Mouse (Mus musculus): ENCODE measurements around the gene Psmb5. TPM values are rescaled to one million over a fixed set of nuclear protein-coding genes. Genes with fewer than 3 reads are reported as not detected.
A peak's percentile ranks its signal among the peaks of the same experiment; 100 is the strongest.

Gene Psmb5
- polyA plus RNA-seq, 1 experiment from 2014 or later = 462 TPM

DNA sequence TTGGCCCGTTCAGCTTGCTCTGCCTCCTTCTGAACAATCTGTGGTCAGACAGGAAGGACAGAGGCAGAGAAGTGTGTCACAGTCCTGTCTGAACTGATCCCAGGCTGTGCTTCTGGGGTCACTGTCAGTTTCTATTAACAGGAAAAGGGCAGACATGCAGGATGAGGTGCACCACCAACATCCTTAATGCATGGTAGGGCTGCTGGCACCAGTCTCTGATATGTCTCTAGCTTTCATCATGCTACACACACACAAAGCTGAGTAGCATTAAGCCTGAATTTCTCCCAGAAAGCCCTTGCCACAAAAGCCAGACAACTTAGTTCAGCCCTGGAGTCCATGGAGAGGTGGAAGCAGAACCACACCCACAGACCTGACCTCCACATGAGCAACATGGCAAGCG is 25.2 kb upstream of the Psmb5 start:
- WGBS = 85% methylated on average over 2 of the region's 2 CpGs
- Histone ChIP-seq H3K9me3 (replicated peaks) (no peaks in the 10 kb centered on the region), H3K9ac (no peak overlapping the region), H3K36me3 (ENCODE audit: poor library complexity, severe bottlenecking) (peaks cover 70% of the 10 kb centered on the region), H3K4me3 (no peak overlapping the region), H3K4me1 (peaks cover 28% of the 10 kb centered on the region), H3K4me2 (no peak overlapping the region), H3K27ac (no peak overlapping the region; the same call in 1 of the 2 replicates), H3K27me3 (no peaks in the 10 kb centered on the region)
- ATAC-seq = no peak

DNA sequence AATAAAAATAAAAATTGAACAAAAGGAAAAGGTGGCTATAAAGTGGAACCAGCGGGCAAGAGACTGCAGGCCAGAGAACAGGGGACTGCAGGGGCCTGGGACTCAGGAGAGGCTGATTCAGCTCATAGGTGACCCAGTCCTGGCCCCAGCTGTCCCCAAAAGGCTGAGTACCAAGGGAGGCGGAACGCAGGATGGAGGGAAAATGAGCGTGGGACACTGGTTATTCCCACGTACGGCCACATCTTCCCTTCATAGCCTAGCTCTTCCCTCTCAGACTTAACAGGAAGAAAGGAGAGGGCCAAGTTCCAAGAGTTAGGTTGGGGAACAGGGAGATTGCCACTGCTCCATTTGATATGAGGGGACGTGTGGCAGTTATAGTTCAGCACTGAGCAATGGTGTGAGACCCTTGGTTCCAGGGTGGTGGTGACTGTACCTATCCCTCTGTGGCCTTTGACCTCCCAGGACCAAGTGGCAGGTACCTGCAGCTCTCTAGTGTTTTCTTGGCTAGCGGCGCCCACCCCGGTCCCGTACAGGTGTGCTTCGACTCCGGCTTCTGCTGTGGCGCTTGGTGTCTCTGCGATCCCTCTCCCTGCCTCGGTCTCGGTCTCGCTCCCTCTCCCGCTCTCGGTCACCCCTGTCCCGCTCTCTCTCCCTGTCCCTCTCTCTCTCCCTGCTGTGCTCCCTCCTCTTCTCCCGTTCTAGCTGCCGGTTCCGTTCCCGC is 24.6 kb upstream of the Psmb5 start:
- peaks cover 31% of the 10 kb centered on the region for H3K4me1 ChIP-seq
- peaks cover 68% of the 10 kb centered on the region for H3K36me3 ChIP-seq (ENCODE audit: poor library complexity, severe bottlenecking)
- H3K9me3 ChIP-seq (replicated peaks) = no peaks in the 10 kb centered on the region
- H3K27ac ChIP-seq = peak overlapping the region; percentile 68
- WGBS = 79% methylated on average over 25 of the region's 25 CpGs
- H3K9ac ChIP-seq = no peak overlapping the region
- H3K4me2 ChIP-seq = no peak overlapping the region
- H3K27me3 ChIP-seq = no peaks in the 10 kb centered on the region
- 0 out of 2 replicates have a peak overlapping the region, but pooled peaks have one; percentile 72 for H3K4me3 ChIP-seq
- ATAC-seq = no peak

GRCm38 (mm10) chr14:54641305-54641969 is 23.6 kb upstream of the Psmb5 start, which contains the start of gene Cdh24:
Cdh24 (minus strand) TSS chr14:54641364.
- peak within 1 kb of the TSS; percentile 93 for H3K9ac ChIP-seq
- H3K27me3 ChIP-seq = no peaks in the 10 kb centered on the region
- H3K4me2 ChIP-seq = peak within 1 kb of the TSS; percentile 93
- peaks cover 67% of the 10 kb centered on the region for H3K36me3 ChIP-seq (ENCODE audit: poor library complexity, severe bottlenecking)
- H3K4me3 ChIP-seq = peak within 1 kb of the TSS; percentile 72
- peak; percentile 94 for ATAC-seq
- WGBS = under 1% methylated on average over 52 of the region's 52 CpGs
- H3K9me3 ChIP-seq (replicated peaks) = no peaks in the 10 kb centered on the region
- H3K27ac ChIP-seq = peak within 1 kb of the TSS; percentile 92
- peaks cover 31% of the 10 kb centered on the region for H3K4me1 ChIP-seq

DNA sequence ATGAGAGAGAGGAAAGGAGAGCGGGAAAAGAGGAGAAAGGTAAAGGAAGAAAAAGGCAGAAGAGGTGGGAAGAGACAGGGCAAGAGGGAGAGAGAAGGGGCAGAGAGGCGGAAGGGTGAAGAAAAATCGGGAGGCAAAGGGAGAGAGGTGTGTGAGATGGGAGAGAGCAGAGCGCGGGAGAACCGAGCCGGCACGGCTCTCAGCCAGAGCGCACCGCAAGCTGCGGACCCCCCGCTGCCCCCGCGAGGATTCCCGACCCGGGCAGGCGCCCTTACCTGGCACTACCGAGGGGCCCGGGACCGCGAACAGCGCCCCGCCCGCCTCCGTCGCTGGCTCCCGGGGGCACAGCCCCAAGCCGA is 23.1 kb upstream of the Psmb5 start, which contains the start of gene Gm17606:
TSS of gene Gm17606 (plus strand) at position 7 of the 359 bp plus-strand sequence.
- H3K4me3 ChIP-seq = peak within 1 kb of the TSS; percentile 72
- peaks cover 31% of the 10 kb centered on the region for H3K4me1 ChIP-seq
- H3K27ac ChIP-seq = peak within 1 kb of the TSS; percentile 92
- H3K36me3 ChIP-seq (ENCODE audit: poor library complexity, severe bottlenecking) = peaks cover 67% of the 10 kb centered on the region
- H3K9ac ChIP-seq = peak within 1 kb of the TSS; percentile 93
- no peaks in the 10 kb centered on the region for H3K9me3 ChIP-seq (replicated peaks)
- ATAC-seq = no peak
- no peaks in the 10 kb centered on the region for H3K27me3 ChIP-seq
- H3K4me2 ChIP-seq = peak within 1 kb of the TSS; percentile 93
- 0% methylated on average over 5 of the region's 28 CpGs for WGBS

- Histone ChIP-seq H3K4me1 (peaks cover 31% of the 10 kb centered on the region), H3K4me3 (peak overlapping the region; percentile 72), H3K27me3 (no peaks in the 10 kb centered on the region), H3K9me3 (replicated peaks) (no peaks in the 10 kb centered on the region), H3K27ac (no peak overlapping the region), H3K9ac (peak overlapping the region; percentile 93), H3K36me3 (ENCODE audit: poor library complexity, severe bottlenecking) (peaks cover 64% of the 10 kb centered on the region), H3K4me2 (peak overlapping the region; percentile 93)
- no peak for ATAC-seq
- 14% methylated on average over 4 of the region's 4 CpGs for WGBS
Observed at GRCm38 (mm10) chr14:54640121-54640520, 22.3 kb upstream of the Psmb5 start.

DNA sequence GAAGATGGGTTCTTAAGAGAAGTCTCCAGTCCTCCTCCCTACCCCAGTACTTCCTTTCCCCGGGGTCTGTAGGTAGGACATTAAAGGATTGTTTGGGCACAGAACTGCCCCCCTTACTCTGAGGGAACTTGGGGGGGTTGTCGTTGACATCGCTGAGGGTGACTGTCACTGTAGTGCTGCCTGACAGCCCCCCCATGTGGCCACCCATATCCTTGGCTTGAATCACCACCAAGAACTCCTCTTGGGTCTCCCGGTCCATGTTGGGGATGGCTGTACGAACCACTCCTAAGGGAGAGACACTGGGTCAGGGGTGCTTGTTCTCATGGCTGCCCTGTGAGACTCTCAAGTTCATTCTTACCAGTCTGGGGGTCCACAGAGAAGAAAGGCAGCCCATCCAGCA is 20.4 kb upstream of the Psmb5 start:
- Histone ChIP-seq H3K27ac (no peak overlapping the region), H3K36me3 (ENCODE audit: poor library complexity, severe bottlenecking) (peaks cover 61% of the 10 kb centered on the region), H3K4me3 (no peak overlapping the region), H3K9me3 (replicated peaks) (no peaks in the 10 kb centered on the region), H3K4me2 (no peak overlapping the region), H3K4me1 (peaks cover 31% of the 10 kb centered on the region), H3K9ac (no peak overlapping the region), H3K27me3 (no peaks in the 10 kb centered on the region)
- 81% methylated on average over 5 of the region's 5 CpGs for WGBS
- no peak for ATAC-seq

DNA sequence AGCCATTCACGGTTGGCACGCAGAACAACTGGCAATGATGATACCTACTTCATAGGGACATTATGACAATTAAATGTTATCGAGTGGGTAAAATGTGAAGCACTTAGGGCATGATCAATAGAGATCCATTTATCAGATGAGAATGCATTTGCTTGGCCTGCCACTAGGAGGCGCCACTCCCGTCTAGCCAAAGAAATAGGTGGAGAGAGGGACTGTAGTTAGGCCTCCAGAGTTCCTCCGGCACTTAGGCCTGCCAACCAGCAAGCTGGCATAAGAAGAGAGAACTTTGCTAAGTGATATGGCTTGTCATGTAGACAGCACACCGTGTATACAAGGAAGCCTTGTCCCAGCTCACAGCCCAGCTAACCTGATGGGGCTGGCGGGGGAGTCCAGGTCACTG is 19.1 kb upstream of the Psmb5 start:
- Histone ChIP-seq H3K4me3 (no peak overlapping the region), H3K4me1 (peaks cover 27% of the 10 kb centered on the region), H3K4me2 (no peak overlapping the region), H3K36me3 (ENCODE audit: poor library complexity, severe bottlenecking) (peaks cover 62% of the 10 kb centered on the region), H3K27me3 (no peaks in the 10 kb centered on the region), H3K27ac (no peak overlapping the region), H3K9ac (no peak overlapping the region), H3K9me3 (replicated peaks) (no peaks in the 10 kb centered on the region)
- ATAC-seq = no peak
- WGBS = 51% methylated on average over 8 of the region's 8 CpGs

DNA sequence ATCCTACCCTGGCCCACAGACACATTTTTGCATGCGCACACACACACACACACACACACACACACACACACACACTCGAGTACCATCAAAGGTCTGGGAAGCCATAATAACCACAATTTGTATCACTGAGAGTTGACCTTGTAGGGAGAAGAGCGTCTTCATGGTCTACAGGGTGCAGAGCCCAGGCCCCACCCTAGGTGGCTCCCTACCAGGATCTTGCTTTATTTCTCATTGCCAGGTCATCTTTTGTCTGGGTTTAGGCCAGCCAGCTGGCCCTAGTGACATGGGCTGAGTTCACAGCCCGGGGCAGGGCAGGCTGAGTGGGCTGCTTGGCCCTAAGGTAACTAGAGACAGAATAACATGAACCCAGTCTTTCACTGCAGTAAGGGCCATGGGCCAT is 16.4 kb upstream of the Psmb5 start:
- Histone ChIP-seq H3K36me3 (ENCODE audit: poor library complexity, severe bottlenecking) (peaks cover 86% of the 10 kb centered on the region), H3K9ac (no peak overlapping the region), H3K27me3 (no peaks in the 10 kb centered on the region), H3K27ac (no peak overlapping the region), H3K9me3 (replicated peaks) (no peaks in the 10 kb centered on the region), H3K4me3 (no peak overlapping the region), H3K4me2 (no peak overlapping the region), H3K4me1 (peaks cover 10% of the 10 kb centered on the region)
- 90% methylated on average over 4 of the region's 4 CpGs for WGBS
- no peak for ATAC-seq

DNA sequence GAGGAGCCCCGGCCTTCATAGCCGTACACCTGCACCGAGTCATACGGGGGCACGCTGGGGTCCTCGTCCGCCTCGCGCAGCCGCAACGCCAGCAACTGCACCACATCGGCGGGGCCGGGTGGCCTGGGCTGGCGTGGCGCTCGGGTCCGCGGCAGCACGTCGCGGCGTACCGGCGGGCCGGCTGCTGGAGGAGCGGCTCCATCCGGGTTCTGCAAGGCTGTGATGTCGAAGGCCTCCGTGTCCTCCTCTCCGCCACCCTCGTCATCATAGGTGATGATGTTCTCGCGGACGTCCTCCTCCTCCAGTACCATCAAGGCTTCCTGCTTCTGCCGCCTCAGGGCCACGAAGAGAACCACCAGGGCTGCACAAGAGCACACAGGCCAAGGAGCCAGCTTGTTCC is 14.4 kb upstream of the Psmb5 start:
- no peak overlapping the region for H3K27ac ChIP-seq
- no peak overlapping the region for H3K4me2 ChIP-seq
- WGBS = 91% methylated on average over 37 of the region's 37 CpGs
- H3K9ac ChIP-seq = no peak overlapping the region
- H3K36me3 ChIP-seq (ENCODE audit: poor library complexity, severe bottlenecking) = peaks cover 70% of the 10 kb centered on the region
- H3K9me3 ChIP-seq (replicated peaks) = no peaks in the 10 kb centered on the region
- no peaks in the 10 kb centered on the region for H3K4me1 ChIP-seq
- H3K27me3 ChIP-seq = no peaks in the 10 kb centered on the region
- no peak overlapping the region for H3K4me3 ChIP-seq
- no peak; the same call in 1 of the 2 replicates for ATAC-seq

DNA sequence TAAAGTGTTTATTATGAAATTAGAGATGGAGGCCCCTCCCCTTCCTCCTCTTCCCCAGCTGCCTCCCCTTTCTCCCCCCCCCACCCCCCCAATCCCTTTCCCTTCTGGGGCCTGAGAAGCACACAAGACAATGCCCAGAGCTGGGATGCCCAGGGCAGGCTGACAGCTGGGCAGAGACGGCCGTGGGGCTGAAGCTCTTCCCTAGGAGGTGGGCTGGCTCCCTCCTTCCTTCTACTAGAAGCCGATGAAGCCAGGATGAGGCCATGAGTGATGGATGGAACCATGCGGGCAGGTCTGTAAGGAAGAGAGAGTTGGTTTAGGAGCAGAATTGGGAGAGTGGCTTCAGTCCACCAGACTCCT is 13.4 kb upstream of the Psmb5 start:
- Histone ChIP-seq H3K36me3 (ENCODE audit: poor library complexity, severe bottlenecking) (peaks cover 61% of the 10 kb centered on the region), H3K4me1 (no peaks in the 10 kb centered on the region), H3K27me3 (no peaks in the 10 kb centered on the region), H3K9me3 (replicated peaks) (no peaks in the 10 kb centered on the region), H3K27ac (0 out of 2 replicates have a peak overlapping the region, but pooled peaks have one; percentile 31), H3K4me2 (no peak overlapping the region), H3K4me3 (no peak overlapping the region), H3K9ac (no peak overlapping the region; the same call in 1 of the 2 replicates)
- WGBS = 68% methylated on average over 4 of the region's 4 CpGs
- no peak for ATAC-seq

- 0 out of 2 replicates have a peak, but pooled peaks have one; percentile 25 for ATAC-seq
- H3K27ac ChIP-seq = peak overlapping the region; percentile 31; the same call in 1 of the 2 replicates
- WGBS = 71% methylated on average over 11 of the region's 11 CpGs
- H3K36me3 ChIP-seq (ENCODE audit: poor library complexity, severe bottlenecking) = peaks cover 56% of the 10 kb centered on the region
- no peaks in the 10 kb centered on the region for H3K4me1 ChIP-seq
- no peaks in the 10 kb centered on the region for H3K9me3 ChIP-seq (replicated peaks)
- H3K4me2 ChIP-seq = no peak overlapping the region
- no peak overlapping the region for H3K4me3 ChIP-seq
- H3K27me3 ChIP-seq = no peaks in the 10 kb centered on the region
- no peak overlapping the region; the same call in 1 of the 2 replicates for H3K9ac ChIP-seq
Observed at GRCm38 (mm10) chr14:54630583-54631239, 12.9 kb upstream of the Psmb5 start.

GRCm38 (mm10) chr14:54629797-54630196 is 12.0 kb upstream of the Psmb5 start:
- H3K9me3 ChIP-seq (replicated peaks) = no peaks in the 10 kb centered on the region

More at GRCm38 (mm10) chr14:54629797-54630196, 12.0 kb upstream of the Psmb5 start:
- Histone ChIP-seq H3K9ac (no peak overlapping the region), H3K27me3 (no peaks in the 10 kb centered on the region), H3K4me3 (no peak overlapping the region), H3K36me3 (ENCODE audit: poor library complexity, severe bottlenecking) (peaks cover 50% of the 10 kb centered on the region), H3K27ac (no peak overlapping the region), H3K4me1 (no peaks in the 10 kb centered on the region), H3K4me2 (no peak overlapping the region)
- WGBS = 91% methylated on average over 2 of the region's 2 CpGs
- no peak for ATAC-seq
